Mouse (Mus musculus) cerebellum, adult 2 months (tissue): Measurements from ENCODE around the gene Ctrl. TPM values are rescaled to one million over a fixed set of nuclear protein-coding genes. Genes with fewer than 3 reads are reported as not detected.
"Not testable (repeated sequence)": the region's sequence is repeated elsewhere in the genome, so short reads cannot be mapped to it uniquely, and the experiment has no call there.

Source experiments
- DNase-seq, 2 experiments: peaks; one replicate each; pipeline ENCODE4 v3.0.0; 2021
- H3K27ac ChIP-seq: fragments of 200-500 bp; 2 replicates; pipeline ENCODE4 v1.5.1; 2012; ENCODE audit warnings: low read length, control low read depth, inconsistent platforms; ENCODE audit not compliant: insufficient read depth
- H3K27me3 ChIP-seq: fragments of 200-500 bp; 2 replicates; pipeline ENCODE4 v1.6.1; 2012; ENCODE audit warnings: inconsistent platforms, mild to moderate bottlenecking, low read length, moderate library complexity; ENCODE audit not compliant: control insufficient read depth, insufficient read depth
- H3K4me1 ChIP-seq: fragments of 200-500 bp; 2 replicates; pipeline ENCODE4 v1.6.1; 2011; ENCODE audit warnings: low read length; ENCODE audit not compliant: control insufficient read depth, insufficient read depth
- H3K4me3 ChIP-seq: fragments of 200-500 bp; replicated peaks from 2 replicates; pipeline ENCODE3; 2011; ENCODE audit warnings: mild to moderate bottlenecking, low read depth, low read length, control low read depth; ENCODE audit not compliant: insufficient read depth
- CTCF ChIP-seq: fragments of 200-500 bp; IDR thresholded peaks from 2 replicates; pipeline ENCODE4 v1.5.1; 2011; ENCODE audit warnings: low read depth, mild to moderate bottlenecking, control low read depth, low read length, moderate library complexity, borderline replicate concordance; ENCODE audit not compliant: insufficient read depth
- POLR2A ChIP-seq: fragments of 200-500 bp; IDR thresholded peaks from 2 replicates; pipeline ENCODE4 v1.6.1; 2011; ENCODE audit warnings: low read length, control low read depth, borderline replicate concordance; ENCODE audit not compliant: insufficient read depth
- WGBS: fragments of 180-500 bp; shearing (Covaris S2); methylation state at CpG from one replicate; pipeline ENCODE4 v1.1.7; 2018; 5-methylcytosine and 5-hydroxymethylcytosine counted together
- polyA plus RNA-seq: library from polyadenylated mRNA; depleted of rRNA; stranded (reverse); fragments of >200 nt; gene quantifications from 2 replicates; pipeline ENCODE4 v1.2.3, GENCODE M21; 2012; rRNA removed

Ctrl gene
- polyA plus RNA-seq = 2.6 and 3.4 TPM in 2 replicates

DNA sequence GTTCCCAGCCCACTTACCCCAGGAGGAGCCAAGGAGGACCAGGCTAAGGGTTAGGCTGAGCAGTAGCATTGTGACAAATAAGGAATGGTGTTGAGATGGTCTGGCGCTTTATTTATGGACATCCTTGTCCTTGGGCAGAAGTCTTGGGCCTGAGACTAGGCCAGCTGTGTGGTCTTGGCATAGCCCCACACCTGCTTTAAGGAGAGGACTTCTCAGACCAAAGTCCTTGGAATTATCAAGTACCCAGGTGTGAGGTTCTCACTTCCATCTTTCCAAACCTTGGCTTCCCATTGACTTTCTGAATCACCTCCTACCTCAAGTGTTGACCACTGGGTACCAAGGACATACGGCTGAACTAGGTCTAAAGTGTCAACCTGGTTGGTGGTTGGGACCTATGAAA lies at the start of gene Ctrl:
Ctrl (minus strand) TSS at position 101 of the 400 bp plus-strand sequence.
- H3K27me3 ChIP-seq = no peaks in the 10 kb centered on the region
- H3K27ac ChIP-seq = no peak within 1 kb of the TSS
- no peak for DNase-seq
- TF ChIP-seq POLR2A = no peak
- TF ChIP-seq CTCF = no peak
- 94% methylated on average over 2 of the region's 2 CpGs for WGBS
- no peak within 1 kb of the TSS for H3K4me3 ChIP-seq
- peaks cover 5% of the 10 kb centered on the region for H3K4me1 ChIP-seq

GRCm38 (mm10) chr8:105983406-105983805 lies 49.7 kb upstream of the Ctrl start:
- not testable (repeated sequence) for H3K27ac ChIP-seq, DNase-seq, H3K4me3 ChIP-seq, H3K4me1 ChIP-seq, H3K27me3 ChIP-seq
- 67% methylated on average over 11 of the region's 11 CpGs for WGBS

DNA sequence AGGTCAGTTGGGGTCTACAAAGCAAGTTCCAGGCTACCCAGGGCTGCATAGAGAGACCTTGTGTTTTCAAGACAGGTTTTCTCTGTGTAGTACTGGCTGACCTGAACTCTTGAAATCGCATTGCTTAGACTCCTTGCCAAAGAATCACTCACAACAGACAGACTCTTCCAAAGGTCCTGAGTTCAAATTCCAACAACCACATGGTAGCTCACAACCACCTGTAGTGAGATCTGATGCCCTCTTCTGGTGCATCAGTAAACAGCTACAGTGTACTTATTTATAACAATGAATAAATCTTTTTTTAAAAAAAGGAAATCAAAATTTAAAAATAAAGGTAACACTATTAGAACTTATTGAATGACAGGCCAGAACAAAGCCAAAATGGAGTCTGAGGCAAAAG lies 47.5 kb upstream of the Ctrl start:
- no peak for DNase-seq
- no peaks in the 10 kb centered on the region for H3K27me3 ChIP-seq
- no peak overlapping the region for H3K4me3 ChIP-seq
- 87% methylated on average over 1 of the region's 1 CpGs for WGBS
- no peak overlapping the region for H3K27ac ChIP-seq
- TF ChIP-seq POLR2A (no peak), CTCF (no peak)
- no peaks in the 10 kb centered on the region for H3K4me1 ChIP-seq

DNA sequence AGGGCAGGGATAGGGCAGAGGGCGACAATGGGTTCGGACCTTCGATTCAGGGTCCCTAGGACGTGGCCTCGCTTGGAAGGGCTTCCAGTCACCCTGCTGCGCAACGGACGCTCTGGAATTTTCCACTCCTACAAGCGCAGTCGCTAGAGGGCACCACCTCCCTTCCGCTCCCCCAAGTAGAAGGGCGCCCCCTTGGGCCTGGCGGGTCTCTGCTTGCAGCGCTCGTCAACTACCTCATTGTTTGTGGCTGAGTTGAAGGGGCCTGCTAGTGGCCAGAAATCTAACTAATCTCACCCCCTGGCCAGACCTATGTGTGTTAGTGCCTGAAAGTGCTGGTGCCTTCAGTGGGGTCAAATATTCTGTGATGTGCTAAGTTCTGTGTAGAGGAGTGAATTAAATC lies 45.7 kb upstream of the Ctrl start, which contains the start of gene Dpep3:
Dpep3 (minus strand) TSS at position 105 of the 400 bp plus-strand sequence.
- H3K27ac ChIP-seq = no peak within 1 kb of the TSS
- H3K27me3 ChIP-seq = no peaks in the 10 kb centered on the region
- WGBS = 88% methylated on average over 15 of the region's 15 CpGs
- no peaks in the 10 kb centered on the region for H3K4me1 ChIP-seq
- no peak within 1 kb of the TSS for H3K4me3 ChIP-seq
- no peak for DNase-seq
- TF ChIP-seq POLR2A (no peak), CTCF (no peak)

GRCm38 (mm10) chr8:105975363-105975762 lies 41.7 kb upstream of the Ctrl start:
- no peak for DNase-seq
- TF ChIP-seq POLR2A (no peak), CTCF (no peak)
- WGBS = 62% methylated on average over 7 of the region's 7 CpGs

GRCm38 (mm10) chr8:105971019-105971720 lies 37.5 kb upstream of the Ctrl start:
- WGBS = 74% methylated on average over 8 of the region's 8 CpGs

More at GRCm38 (mm10) chr8:105975363-105975762, 41.7 kb upstream of the Ctrl start:
- H3K27ac ChIP-seq = no peak overlapping the region
- no peak overlapping the region for H3K4me3 ChIP-seq
- no peaks in the 10 kb centered on the region for H3K27me3 ChIP-seq
- no peaks in the 10 kb centered on the region for H3K4me1 ChIP-seq

GRCm38 (mm10) chr8:105969367-105969766 lies 35.7 kb upstream of the Ctrl start:
- Histone ChIP-seq H3K27me3 (peaks cover 4% of the 10 kb centered on the region; the same call in 1 of the 2 replicates), H3K4me3 (no peak overlapping the region), H3K27ac (no peak overlapping the region), H3K4me1 (peaks cover 3% of the 10 kb centered on the region; the same call in 1 of the 2 replicates)
- no peak for TF ChIP-seq POLR2A
- no peak for TF ChIP-seq CTCF
- no peak for DNase-seq
- WGBS = 69% methylated on average over 1 of the region's 1 CpGs

More at GRCm38 (mm10) chr8:105971019-105971720, 37.5 kb upstream of the Ctrl start:
- peaks cover 3% of the 10 kb centered on the region; the same call in 1 of the 2 replicates for H3K4me1 ChIP-seq
- no peak overlapping the region for H3K4me3 ChIP-seq
- TF ChIP-seq POLR2A = no peak
- no peak for TF ChIP-seq CTCF
- H3K27me3 ChIP-seq = no peaks in the 10 kb centered on the region; the same call in 1 of the 2 replicates
- DNase-seq = no peak
- no peak overlapping the region for H3K27ac ChIP-seq

- peaks cover 3% of the 10 kb centered on the region; the same call in 1 of the 2 replicates for H3K4me1 ChIP-seq
- peaks cover 4% of the 10 kb centered on the region; the same call in 1 of the 2 replicates for H3K27me3 ChIP-seq
- no peak overlapping the region for H3K27ac ChIP-seq
- 17% methylated on average over 19 of the region's 19 CpGs for WGBS
- TF ChIP-seq POLR2A (no peak), CTCF (no peak)
- no peak overlapping the region for H3K4me3 ChIP-seq
- no peak for DNase-seq
Measured at GRCm38 (mm10) chr8:105966692-105967311, 33.1 kb upstream of the Ctrl start.
